Mouse (Mus musculus): ENCODE data around the gene Sec23a.

- TF ChIP-seq CTCF (IDR thresholded peaks at IDR 0.05; ENCODE audit: extremely low read depth, insufficient read depth, low read length) (no peak), POLR2A (IDR thresholded peaks at IDR 0.05; ENCODE audit: extremely low read depth, insufficient read depth, low read length) (no peak)
Measured at GRCm38 (mm10) chr12:59010482-59010881, 1.3 kb downstream of the Sec23a start.
